Mouse (Mus musculus) olfactory bulb, adult 2 months (tissue): Measurements from ENCODE around the gene Fez2. TPM values are rescaled to one million over a fixed set of nuclear protein-coding genes. Genes with fewer than 3 reads are reported as not detected.

Experiments
- H3K27ac ChIP-seq: fragments of 200-500 bp; 2 replicates; pipeline ENCODE4 v1.5.1; 2012; ENCODE audit warnings: low read depth, low read length; ENCODE audit not compliant: insufficient read depth
- H3K4me1 ChIP-seq: fragments of 200-500 bp; 2 replicates; pipeline ENCODE4 v1.6.1; 2012; ENCODE audit warnings: low read length; ENCODE audit not compliant: control insufficient read depth, insufficient read depth
- H3K4me3 ChIP-seq: fragments of 200-500 bp; 2 replicates; pipeline ENCODE4 v1.5.1; 2012; ENCODE audit warnings: mild to moderate bottlenecking, low read depth, low read length, moderate library complexity; ENCODE audit not compliant: insufficient read depth
- CTCF ChIP-seq: fragments of 200-500 bp; IDR thresholded peaks from 2 replicates; pipeline ENCODE4 v1.5.1; 2012; ENCODE audit warnings: low read depth, mild to moderate bottlenecking, low read length, moderate library complexity; ENCODE audit not compliant: insufficient read depth
- POLR2A ChIP-seq: fragments of 200-500 bp; IDR thresholded peaks from 2 replicates; pipeline ENCODE4 v1.6.1; 2012; ENCODE audit warnings: mild to moderate bottlenecking, low read depth, low read length, moderate library complexity; ENCODE audit not compliant: insufficient read depth
- WGBS: fragments of 180-500 bp; shearing (Covaris S2); methylation state at CpG from one replicate; pipeline ENCODE4 v1.1.7; 2018; 5-methylcytosine and 5-hydroxymethylcytosine counted together
- polyA plus RNA-seq: library from polyadenylated mRNA; stranded (reverse); fragments of >200 nt; gene quantifications from 2 replicates; pipeline ENCODE4 v1.2.4, GENCODE M21; 2012; ENCODE audit warnings: low replicate concordance; ENCODE audit not compliant: missing spikeins, insufficient read depth, insufficient read length

Gene Fez2
- polyA plus RNA-seq, 1 experiment: not detected

DNA sequence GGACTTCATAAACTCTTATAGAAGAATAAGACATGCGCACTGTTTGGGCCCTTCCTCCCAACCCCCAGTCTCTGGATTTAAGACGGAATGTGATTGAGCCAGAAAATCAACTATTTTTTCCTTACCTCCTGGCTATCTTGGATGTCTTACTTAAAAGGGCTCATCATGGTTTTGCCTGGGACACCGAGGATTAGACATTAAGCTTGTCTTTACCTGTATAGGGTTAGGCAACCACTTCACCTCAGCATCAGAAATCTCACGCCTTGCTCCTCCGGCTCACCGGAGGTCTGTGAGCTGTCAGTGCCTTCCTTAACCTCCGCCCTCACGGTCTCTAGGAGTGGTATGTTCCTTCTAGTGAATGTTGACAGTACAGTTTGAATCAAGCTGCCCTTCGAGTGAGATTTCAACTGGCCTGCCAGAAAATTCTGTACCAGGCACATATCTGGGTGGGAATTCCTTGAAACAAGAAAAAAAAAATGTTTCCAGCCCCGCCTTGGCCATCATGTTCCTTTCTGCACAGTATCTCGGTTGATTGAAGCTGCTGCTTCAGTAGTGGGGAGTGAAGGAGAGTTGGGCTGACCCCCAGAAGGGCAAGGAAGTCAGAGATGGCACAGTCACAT lies 96.6 kb downstream of the Fez2 start:
- 94% methylated on average over 11 of the region's 11 CpGs for WGBS
- H3K27ac ChIP-seq: no peak overlapping the region
- TF ChIP-seq POLR2A (no peak), CTCF (no peak)
- H3K4me1 ChIP-seq: peaks cover 3% of the 10 kb centered on the region
- no peak overlapping the region for H3K4me3 ChIP-seq

Other genes with a start within 250 kb of the Fez2 start
- not detected in 2 replicates for gene Crim1, start 217.9 kb downstream of the Fez2 start, polyA plus RNA-seq
- gene Vit, start 89.9 kb upstream of the Fez2 start, polyA plus RNA-seq: not detected in 2 replicates